Comparison of ENCODE assay signal across 8 mouse cellular contexts in genomic region chr7:123083441-123084123, GRCm38 (mm10). TPM values are rescaled to one million over a fixed set of nuclear protein-coding genes. Genes with fewer than 3 reads are reported as not detected.
DNase-seq lines count a peak whose midpoint lies in the region; ATAC-seq lines count a peak whose summit lies in the region.

No protein-coding gene starts in this region.

- H3K9ac ChIP-seq in heart, embryonic 13.5 days, result no peak overlapping the region
- H3K9ac ChIP-seq in embryonic facial prominence, embryonic 15.5 days, result no peak overlapping the region
- H3K9ac ChIP-seq in limb, embryonic 11.5 days (ENCODE audit: low read length), result peak overlapping the region; percentile 43; the same call in 1 of the 2 replicates

- H3K4me2 ChIP-seq in heart, embryonic 13.5 days, result 0 out of 2 replicates have a peak overlapping the region, but pooled peaks have one; percentile 13
- no peak overlapping the region; the same call in 1 of the 2 replicates for H3K4me2 ChIP-seq in embryonic facial prominence, embryonic 15.5 days (replicated peaks)
- H3K4me2 ChIP-seq in limb, embryonic 11.5 days (ENCODE audit: low read depth, severe bottlenecking), result peak overlapping the region; percentile 56; the same call in 1 of the 2 replicates

- no peaks in the 10 kb centered on the region for H3K9me3 ChIP-seq in heart, embryonic 13.5 days
- H3K9me3 ChIP-seq in embryonic facial prominence, embryonic 15.5 days (replicated peaks), result no peaks in the 10 kb centered on the region
- H3K9me3 ChIP-seq in limb, embryonic 11.5 days (ENCODE audit: control insufficient read depth, low read length), result no peaks in the 10 kb centered on the region; the same call in 1 of the 2 replicates

- 0 out of 2 replicates have a peak, but pooled peaks cover 3% of the 10 kb centered on the region for H3K27me3 ChIP-seq in heart, embryonic 13.5 days (replicated peaks)
- no peaks in the 10 kb centered on the region for H3K27me3 ChIP-seq in embryonic facial prominence, embryonic 15.5 days
- no peaks in the 10 kb centered on the region for H3K27me3 ChIP-seq in limb, embryonic 11.5 days (ENCODE audit: control insufficient read depth, insufficient read depth, low read length)

- DNase-seq in heart, adult 8-10 months (ENCODE audit: low spot score), result no peak
- peak; percentile 31 for DNase-seq in 416B (ENCODE audit: low read depth)
- DNase-seq in limb, embryonic 11.5 days (ENCODE audit: low spot score), result peak; percentile 44
- no peak for DNase-seq in urinary bladder, postnatal 10 days (ENCODE audit: low spot score)
- DNase-seq in T-cell, adult 2 months (ENCODE audit: low spot score), result no peak
- no peak for DNase-seq in ovary, adult 18-20 months (ENCODE audit: low spot score)

- 33% methylated on average over 12 of the region's 12 CpGs for WGBS in heart, embryonic 13.5 days
- WGBS in embryonic facial prominence, embryonic 15.5 days, result 15% methylated on average over 12 of the region's 12 CpGs
- 27% methylated on average over 12 of the region's 12 CpGs for WGBS in limb, embryonic 11.5 days

- no peak for ATAC-seq in heart, embryonic 13.5 days (ENCODE audit: extremely low read depth, insufficient number of reproducible peaks, low FRiP score, low TSS enrichment)
- peak; percentile 44; the same call in 1 of the 2 replicates for ATAC-seq in embryonic facial prominence, embryonic 15.5 days (ENCODE audit: insufficient number of reproducible peaks, low FRiP score, low TSS enrichment, low read depth)
- peak; percentile 72 for ATAC-seq in limb, embryonic 11.5 days (ENCODE audit: insufficient number of reproducible peaks, low FRiP score, low TSS enrichment, low read depth)

- H3K4me1 ChIP-seq in heart, embryonic 13.5 days, result peaks cover 23% of the 10 kb centered on the region
- H3K4me1 ChIP-seq in embryonic facial prominence, embryonic 15.5 days, result peaks cover 20% of the 10 kb centered on the region
- H3K4me1 ChIP-seq in limb, embryonic 11.5 days (ENCODE audit: control insufficient read depth, insufficient read depth, low read length), result peaks cover 26% of the 10 kb centered on the region

- H3K4me3 ChIP-seq in heart, embryonic 13.5 days, result no peak overlapping the region
- H3K4me3 ChIP-seq in embryonic facial prominence, embryonic 15.5 days (replicated peaks), result no peak overlapping the region
- no peak overlapping the region for H3K4me3 ChIP-seq in limb, embryonic 11.5 days (ENCODE audit: low read depth, low read length)

- peak overlapping the region; percentile 52 for H3K27ac ChIP-seq in heart, embryonic 13.5 days (replicated peaks)
- H3K27ac ChIP-seq in embryonic facial prominence, embryonic 15.5 days (replicated peaks), result peak overlapping the region; percentile 55
- H3K27ac ChIP-seq in limb, embryonic 11.5 days (replicated peaks; ENCODE audit: low read depth, low read length), result peak overlapping the region; percentile 84

- no peaks in the 10 kb centered on the region for H3K36me3 ChIP-seq in heart, embryonic 13.5 days
- no peaks in the 10 kb centered on the region for H3K36me3 ChIP-seq in embryonic facial prominence, embryonic 15.5 days
- H3K36me3 ChIP-seq in limb, embryonic 11.5 days (ENCODE audit: control insufficient read depth, insufficient read depth, low read length), result no peaks in the 10 kb centered on the region

RNA-seq across cellular contexts. Expression of gene Tnrc6a, which starts 40.1 kb away (rescaled TPM):
- polyA plus RNA-seq in heart, embryonic 13.5 days (2015; fragmentation: Nextera tagmentation; extraction: Ambion mirVana), result 28.7 and 30.8 TPM in 2 replicates
- total RNA-seq in heart, adult 8-10 months (2022), result 10 to 100 TPM; 27.3 to 36.6 (median 30.5) TPM
- polyA plus RNA-seq in embryonic facial prominence, embryonic 15.5 days (2015; fragmentation: Nextera tagmentation; extraction: Ambion mirVana), result 46.3 and 47.7 TPM in 2 replicates
- 69.2 and 70.0 TPM in 2 replicates for polyA plus RNA-seq in limb, embryonic 11.5 days (2014; fragmentation: Nextera tagmentation; extraction: Ambion mirVana)

Comparison
In these comparisons a context has a peak if more than half of its experiments do, and no peak if none do; other contexts are left out.
1. DNase-seq: peak in 416B (single experiment) and limb, embryonic 11.5 days (single experiment); none in heart, adult 8-10 months (single experiment), urinary bladder, postnatal 10 days (single experiment), T-cell, adult 2 months (single experiment) and ovary, adult 18-20 months (single experiment).
2. Peak in every context shown above with its lines, with median percentiles within 50 percentile points of each other: H3K27ac ChIP-seq.